Mouse (Mus musculus): ENCODE measurements around the gene Lcn2.
A peak's percentile ranks its signal among the peaks of the same experiment; 100 is the strongest.

Lcn2 gene

GRCm38 (mm10) chr2:32387706-32388490 lies at the start of gene Lcn2:
Gene Lcn2, minus strand, starts transcription at chr2:32388252.
- DNase-seq (ENCODE audit: low read depth, low spot score) = no peak

DNA sequence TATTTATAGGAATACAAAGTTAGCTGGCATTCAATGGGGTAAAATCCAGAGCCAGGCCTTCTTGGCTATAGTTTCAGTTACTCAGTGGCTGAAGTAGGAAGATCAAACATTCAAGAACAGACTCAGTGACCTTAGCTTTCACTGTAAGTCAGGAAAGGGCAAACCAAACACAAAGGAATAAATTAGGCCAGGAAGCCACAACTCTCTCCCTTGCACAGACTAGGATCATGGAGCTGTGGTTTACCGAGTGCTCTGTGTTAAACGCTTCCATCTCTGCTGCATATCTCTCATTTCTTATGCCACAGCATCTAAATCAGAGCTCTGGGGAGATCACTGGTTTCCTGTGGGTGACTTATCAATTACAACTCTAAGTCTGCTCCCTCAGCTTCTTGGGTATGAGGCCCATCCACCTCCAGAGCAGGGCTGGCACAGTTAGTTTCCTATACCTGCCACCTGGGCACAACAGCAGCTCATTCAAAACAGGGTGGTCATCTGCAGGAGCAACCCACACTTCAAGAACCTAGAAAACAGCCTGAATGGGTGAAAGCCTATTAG lies 49.6 kb upstream of the Lcn2 start:
- DNase-seq (ENCODE audit: low read depth, low spot score) = no peak

DNA sequence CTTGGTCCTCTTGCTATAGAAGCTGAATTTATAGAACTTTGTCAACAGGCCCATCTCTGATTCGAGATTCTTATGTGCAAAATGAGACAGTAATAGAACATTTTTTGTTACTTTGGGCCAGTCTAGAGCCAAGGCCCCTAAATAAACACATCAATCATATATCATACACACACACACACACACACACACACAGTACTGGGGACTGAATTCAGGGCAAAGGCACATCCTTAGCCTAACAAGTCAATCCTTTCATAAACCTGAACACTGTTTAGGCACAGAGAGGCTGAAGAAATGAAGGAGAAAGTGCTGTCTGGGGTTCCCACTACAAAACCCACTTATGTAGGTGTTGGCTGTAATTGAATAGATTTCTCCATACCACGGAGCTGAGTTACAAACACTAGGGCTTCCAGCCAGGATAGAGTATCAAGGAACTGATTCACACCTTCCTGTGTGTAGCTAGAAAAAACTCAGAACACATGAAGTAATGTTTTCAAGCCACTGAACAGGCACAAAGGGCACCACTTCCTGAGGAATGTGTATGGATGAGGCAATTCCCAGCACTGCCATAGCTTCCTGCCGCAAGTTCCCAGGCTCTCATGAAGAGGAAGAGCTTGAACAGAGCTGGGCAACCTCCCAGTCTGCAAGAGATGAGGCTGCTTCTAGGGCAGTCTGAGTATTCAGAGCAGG lies 48.8 kb upstream of the Lcn2 start:
- no peak for DNase-seq (ENCODE audit: low read depth, low spot score)

DNA sequence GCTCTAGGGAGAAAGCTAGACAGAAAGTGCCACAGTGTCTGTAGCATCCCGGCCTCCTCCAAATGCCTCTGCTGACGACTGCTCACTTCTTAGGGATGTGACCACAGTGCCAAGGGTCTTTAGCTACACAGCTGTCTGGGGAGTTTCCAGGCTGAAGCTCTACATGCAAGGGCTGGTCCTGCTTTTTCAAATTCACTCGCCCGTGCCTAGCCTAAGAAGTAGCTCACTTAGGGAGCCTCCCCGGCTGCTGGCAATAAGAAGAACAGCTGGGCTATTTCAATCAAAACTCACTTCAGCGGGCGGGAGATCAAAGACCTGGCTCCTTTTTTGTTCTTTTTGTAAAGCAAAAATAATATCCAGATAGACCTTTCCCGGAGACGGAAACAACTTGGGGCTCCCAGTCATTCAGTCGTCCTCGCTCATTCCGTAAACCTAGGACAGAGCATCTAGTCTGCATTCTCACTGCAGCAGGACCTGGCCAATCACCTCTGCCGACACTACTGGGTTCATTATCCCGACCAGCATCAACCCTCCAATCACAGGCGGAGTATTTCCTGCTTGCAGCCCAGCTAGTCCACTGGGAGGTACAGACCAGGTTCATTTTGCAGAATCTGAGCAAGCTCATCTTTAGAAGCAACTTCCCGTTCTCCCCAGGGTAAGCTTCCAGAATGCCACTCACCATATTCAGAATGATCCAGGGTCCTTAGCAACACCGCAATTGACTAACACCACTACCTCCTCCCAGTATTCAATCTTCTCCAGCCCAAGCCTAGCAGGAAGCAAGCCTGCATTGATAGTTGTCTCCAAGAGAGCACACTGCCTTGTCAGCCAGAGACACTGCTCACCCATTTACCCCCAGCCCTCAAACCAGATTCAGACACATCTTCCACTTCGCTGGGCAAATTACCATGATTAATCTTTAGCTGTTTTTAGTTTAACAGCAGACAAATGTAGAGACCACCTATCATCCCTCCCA lies 42.9 kb upstream of the Lcn2 start:
- peak; percentile 99 for DNase-seq (ENCODE audit: low read depth, low spot score)

DNA sequence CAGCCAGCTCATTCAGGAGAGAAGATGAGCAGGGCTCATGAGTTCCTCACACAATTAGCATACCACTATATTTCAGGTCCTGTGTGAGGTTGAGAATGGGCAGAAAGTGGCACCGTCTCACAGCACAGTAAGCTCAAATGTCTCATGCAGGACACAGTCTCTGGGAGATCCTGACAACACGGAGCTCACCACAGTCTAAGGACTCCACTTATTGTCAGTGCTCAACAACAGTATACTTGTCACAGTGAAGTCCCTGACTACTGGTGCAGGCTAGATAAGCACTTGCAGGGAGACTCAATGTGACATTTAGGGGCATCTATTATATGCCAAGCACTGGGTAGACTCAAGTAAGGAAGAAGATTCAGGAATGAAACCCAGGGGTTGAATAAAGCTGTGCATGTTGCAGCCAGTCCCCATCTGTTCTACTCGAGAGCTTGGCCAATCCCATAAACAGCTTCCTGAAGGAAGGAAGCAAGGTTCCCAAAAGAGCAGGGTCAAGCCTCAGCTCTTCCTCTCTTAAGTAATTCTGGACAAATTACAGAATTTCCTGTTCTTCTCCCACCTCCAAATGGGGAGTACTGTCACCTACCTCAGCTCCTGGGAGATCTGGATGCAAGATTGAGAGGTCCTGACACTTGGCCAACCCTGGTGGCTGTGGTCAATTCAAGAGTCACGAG lies 41.3 kb upstream of the Lcn2 start:
- DNase-seq (ENCODE audit: low read depth, low spot score) = no peak

GRCm38 (mm10) chr2:32428262-32428722 lies 40.2 kb upstream of the Lcn2 start:
- peak; percentile 93 for DNase-seq (ENCODE audit: low read depth, low spot score)

DNA sequence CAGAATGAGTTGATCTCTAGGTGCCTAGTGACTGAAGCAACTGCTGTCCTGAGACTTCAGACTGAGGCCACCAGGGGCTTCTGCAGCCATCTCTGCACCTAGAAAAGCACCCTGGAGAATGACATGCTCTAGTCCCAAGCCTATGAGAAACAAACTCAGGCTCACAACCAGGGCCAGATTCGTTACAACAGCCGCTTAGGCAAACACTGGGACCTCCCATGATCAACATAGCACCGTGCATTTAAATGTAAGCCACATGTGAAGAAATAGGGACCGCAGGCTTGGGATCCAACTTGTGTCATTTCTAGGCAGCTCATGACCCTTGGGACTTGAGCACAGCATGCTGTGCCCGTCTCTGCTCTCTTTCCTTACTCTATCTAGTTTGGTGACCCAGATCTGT lies 39.7 kb upstream of the Lcn2 start:
- no peak for DNase-seq (ENCODE audit: low read depth, low spot score)

GRCm38 (mm10) chr2:32426141-32426540 lies 38.1 kb upstream of the Lcn2 start:
- DNase-seq (ENCODE audit: low read depth, low spot score) = no peak

- DNase-seq (ENCODE audit: low read depth, low spot score) = peak; percentile 82
Observed at GRCm38 (mm10) chr2:32425568-32425967, 37.5 kb upstream of the Lcn2 start.

DNA sequence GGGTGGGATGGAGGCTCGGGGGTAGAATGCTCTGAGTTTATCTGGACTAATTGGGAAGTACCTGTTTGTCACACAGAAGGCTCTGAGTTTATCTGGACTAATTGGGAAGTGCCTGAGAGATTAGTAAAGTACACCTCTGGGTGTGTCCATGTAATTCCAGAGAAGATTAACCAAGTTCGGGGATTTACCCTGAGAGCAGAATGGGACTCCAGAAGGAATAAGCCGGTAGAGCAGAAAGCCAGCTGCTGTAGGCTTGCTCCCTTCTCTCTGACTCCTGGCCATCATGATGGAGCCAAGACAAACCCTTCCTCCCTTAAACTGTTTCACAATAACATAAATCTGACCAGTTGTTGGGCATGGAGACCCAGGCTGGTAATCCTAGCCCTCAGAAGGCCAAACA lies 36.7 kb upstream of the Lcn2 start:
- no peak for DNase-seq (ENCODE audit: low read depth, low spot score)

GRCm38 (mm10) chr2:32423481-32424331 lies 35.7 kb upstream of the Lcn2 start:
- peak; percentile 92 for DNase-seq (ENCODE audit: low read depth, low spot score)

GRCm38 (mm10) chr2:32421851-32422251 lies 33.8 kb upstream of the Lcn2 start:
- DNase-seq (ENCODE audit: low read depth, low spot score) = no peak

DNA sequence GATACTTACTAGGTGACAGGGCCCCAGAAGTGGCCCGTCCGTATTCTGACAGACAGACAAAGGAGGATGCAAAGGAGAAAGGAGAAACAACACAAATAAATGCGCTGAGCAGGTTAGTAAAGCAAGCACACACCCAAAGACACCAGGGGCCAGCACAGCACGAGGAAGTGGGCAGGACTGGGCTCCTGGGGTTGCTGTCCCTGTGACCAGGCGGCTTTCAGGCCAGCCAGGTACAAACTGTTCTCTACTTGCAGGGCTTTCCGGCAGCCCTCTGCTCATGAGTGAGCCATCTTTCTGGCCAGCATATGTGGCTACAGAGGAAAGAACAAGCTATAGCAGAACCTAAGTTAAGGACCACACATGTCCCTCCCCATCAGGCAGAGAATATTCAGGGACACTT lies 32.6 kb upstream of the Lcn2 start:
- no peak for DNase-seq (ENCODE audit: low read depth, low spot score)

DNA sequence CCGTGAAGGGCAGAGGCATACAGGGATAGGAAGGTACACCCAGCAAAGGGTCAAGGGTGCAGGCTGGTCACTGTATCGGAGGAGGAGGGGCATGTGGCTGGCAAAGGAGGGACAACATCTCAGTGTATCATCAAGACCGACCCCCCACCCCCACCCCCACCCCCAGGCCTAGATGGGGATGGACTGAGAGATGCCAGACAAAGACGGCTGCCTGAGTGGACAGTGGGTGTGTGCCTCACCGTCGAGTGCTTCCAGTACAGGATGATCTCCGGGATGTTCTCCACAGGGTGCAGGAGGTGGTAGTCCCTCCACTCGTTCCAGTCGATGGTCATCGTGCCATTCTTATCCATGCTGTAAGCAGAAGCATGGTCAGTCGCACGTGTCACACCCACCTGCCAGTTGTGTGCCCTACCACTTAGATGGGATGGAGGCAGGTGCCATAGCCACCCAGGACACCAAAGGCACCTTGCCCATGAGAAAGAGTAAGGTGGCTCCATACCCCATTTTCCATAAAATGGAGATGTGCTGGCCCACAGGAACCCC lies 32.1 kb upstream of the Lcn2 start:
- DNase-seq (ENCODE audit: low read depth, low spot score) = no peak

GRCm38 (mm10) chr2:32419359-32419758 lies 31.3 kb upstream of the Lcn2 start:
- peak; percentile 88 for DNase-seq (ENCODE audit: low read depth, low spot score)

GRCm38 (mm10) chr2:32418430-32419151 lies 30.5 kb upstream of the Lcn2 start:
- DNase-seq (ENCODE audit: low read depth, low spot score) = no peak

DNA sequence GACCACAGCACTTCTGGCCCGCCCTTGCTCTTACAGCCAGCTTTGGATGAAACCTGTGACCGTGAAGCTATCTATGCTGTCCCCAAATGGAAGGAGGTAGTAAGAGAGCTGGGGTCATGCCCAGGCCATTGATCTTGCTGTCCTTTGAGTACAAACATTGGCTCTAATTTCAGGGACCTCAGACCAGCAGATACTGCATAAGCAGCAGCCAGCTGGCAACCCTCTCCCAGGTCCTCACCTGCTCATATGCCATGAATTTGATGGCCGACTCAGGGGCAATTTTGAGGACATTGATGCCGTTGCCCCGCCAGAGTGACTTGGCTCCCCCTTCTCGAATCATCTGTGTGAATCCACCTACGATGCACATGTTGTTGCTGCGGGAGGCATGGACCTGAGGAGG lies 29.4 kb upstream of the Lcn2 start:
- DNase-seq (ENCODE audit: low read depth, low spot score) = no peak

- no peak for DNase-seq (ENCODE audit: low read depth, low spot score)
Observed at GRCm38 (mm10) chr2:32416556-32416955, 28.5 kb upstream of the Lcn2 start.

DNA sequence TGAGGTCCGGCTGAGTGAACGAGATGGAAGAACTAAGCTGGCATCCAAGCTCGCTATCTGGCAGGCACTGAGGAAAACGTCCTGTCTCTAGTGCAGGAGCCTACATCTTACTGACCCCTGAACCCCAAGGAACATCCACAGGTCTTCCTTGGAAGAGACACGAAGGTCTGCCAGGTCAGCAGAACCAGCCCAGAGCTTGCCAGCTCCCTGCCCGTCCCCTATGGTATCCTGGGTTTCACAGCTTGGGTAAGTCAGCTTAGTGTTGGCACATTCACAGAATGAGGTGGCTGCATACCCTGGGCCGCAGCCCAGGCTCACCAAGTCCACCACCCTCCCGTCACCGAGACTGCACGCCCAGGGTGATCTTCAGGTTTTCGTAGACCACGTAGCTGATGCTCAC lies 27.7 kb upstream of the Lcn2 start:
- no peak for DNase-seq (ENCODE audit: low read depth, low spot score)

Data from brain, adult 2 months (tissue).